Mouse (Mus musculus) Patski (cell line): ENCODE measurements at regions not wholly inside any gene's neighbourhood (a gene's known extent, or its start where the extent isn't known, plus 50 kb on each side); places are given as distances from the start of the nearest gene placed in this dataset.
"Not testable (repeated sequence)": the region's sequence is repeated elsewhere in the genome, so short reads cannot be mapped to it uniquely, and the experiment has no call there.

Source experiments
- ATAC-seq: fragments of 100-300 bp; one replicate; pipeline ENCODE4 v1.8.0; 2021
- CTCF ChIA-PET: fragments of 350-600 bp; sonication (Branson Sonifier 250); formaldehyde crosslinking; loops from one replicate; lab custom pipeline; 2022; ENCODE audit warnings: inconsistent platforms; lab: Charles Lee
- POLR2A ChIA-PET: fragments of 350-600 bp; sonication (Branson Sonifier 250); formaldehyde crosslinking; loops from one replicate; lab custom pipeline; 2022; ENCODE audit warnings: antibody characterized with exemption, inconsistent platforms; lab: Charles Lee
- DNase-seq: peaks from one replicate; pipeline ENCODE4 v3.0.0-alpha.2; 2011; ENCODE audit warnings: low read depth, low spot score
- H3K27me3 ChIP-seq: fragments of 371-371 bp; one replicate; pipeline ENCODE4 v1.5.1; 2021
- CTCF ChIP-seq: fragments of 100-300 bp; IDR thresholded peaks from one replicate; pipeline ENCODE4 v1.5.1; 2021
- in situ Hi-C: fragments of 300-500 bp; cut with MboI; formaldehyde crosslinking; loops from 3 replicates; pipeline ENCODE4 v1.11.1; 2018; ENCODE audit warnings: low pct_unique_long_range_greater_than_20kb, mixed read lengths

- CTCF ChIA-PET = interaction anchor here (1.2 kb wide), 1 partner anchor 13 kb away, joined by 4 read pairs; no protein-coding TSS in a partner anchor
- in situ Hi-C loops = no loop called here
Observed at GRCm38 (mm10) chr11:16638349-16638748, 113.7 kb upstream of the Egfr start.

GRCm38 (mm10) chr11:16649599-16649998 lies 102.4 kb upstream of the Egfr start:
- POLR2A ChIA-PET = no interaction called here
- in situ Hi-C loops = no loop called here
- CTCF ChIA-PET = no interaction called here

More at GRCm38 (mm10) chr11:16638349-16638748, 113.7 kb upstream of the Egfr start:
- no peaks in the 10 kb centered on the region for H3K27me3 ChIP-seq
- ATAC-seq (no peak), DNase-seq (no peak)
- no peak for TF ChIP-seq CTCF
- POLR2A ChIA-PET = no interaction called here

GRCm38 (mm10) chr11:16663806-16664205 lies 88.2 kb upstream of the Egfr start:
- no peak for ATAC-seq
- in situ Hi-C loops = no loop called here
- TF ChIP-seq CTCF = no peak
- no peaks in the 10 kb centered on the region for H3K27me3 ChIP-seq
- ChIA-PET POLR2A (no interaction called here), CTCF (no interaction called here)
- DNase-seq = no peak

More at GRCm38 (mm10) chr11:16649599-16649998, 102.4 kb upstream of the Egfr start:
- ATAC-seq (no peak), DNase-seq (no peak)
- H3K27me3 ChIP-seq = no peaks in the 10 kb centered on the region
- no peak for TF ChIP-seq CTCF

GRCm38 (mm10) chr11:16669453-16670251 lies 82.4 kb upstream of the Egfr start:
- ChIA-PET POLR2A (interaction anchor here (0.6 kb wide), 1 partner anchor 129 kb away, joined by 3 read pairs; no protein-coding TSS in a partner anchor), CTCF (interaction anchor here (1.9 kb wide), 1 partner anchor 15 kb away, joined by 5 read pairs; no protein-coding TSS in a partner anchor)
- no peaks in the 10 kb centered on the region for H3K27me3 ChIP-seq
- ATAC-seq = no peak
- DNase-seq = no peak
- in situ Hi-C loops = loop anchor here (10.0 kb wide), 1 partner anchor 145 kb away; no protein-coding TSS in a partner anchor
- TF ChIP-seq CTCF = no peak

- ChIA-PET POLR2A (no interaction called here), CTCF (no interaction called here)
- DNase-seq (no peak), ATAC-seq (no peak)
- in situ Hi-C loops = loop anchor here (10.0 kb wide), 1 partner anchor 145 kb away; no protein-coding TSS in a partner anchor
- no peak for TF ChIP-seq CTCF
- no peaks in the 10 kb centered on the region for H3K27me3 ChIP-seq
Observed at GRCm38 (mm10) chr11:16670282-16670681, 81.7 kb upstream of the Egfr start.

- not testable (repeated sequence) for ATAC-seq
Observed at GRCm38 (mm10) chr11:16675951-16676350, 76.1 kb upstream of the Egfr start.

GRCm38 (mm10) chr11:16683538-16683937 lies 68.5 kb upstream of the Egfr start:
- in situ Hi-C loops = no loop called here
- DNase-seq (no peak), ATAC-seq (peak; percentile 60)
- no peak for TF ChIP-seq CTCF
- ChIA-PET CTCF (interaction anchor here (0.9 to 2.1 kb wide), 3 partner anchors 13 to 181 kb away, joined by 3 to 8 read pairs (median 3); no protein-coding TSS in a partner anchor), POLR2A (interaction anchor here (1.5 kb wide), 1 partner anchor 13 kb away, joined by 3 read pairs; no protein-coding TSS in a partner anchor)
- no peaks in the 10 kb centered on the region for H3K27me3 ChIP-seq

More at GRCm38 (mm10) chr11:16675951-16676350, 76.1 kb upstream of the Egfr start:
- DNase-seq, POLR2A ChIA-PET, H3K27me3 ChIP-seq, CTCF ChIA-PET: not testable (repeated sequence)
- in situ Hi-C loops = loop anchor here (10.0 kb wide), 1 partner anchor 151 kb away; no protein-coding TSS in a partner anchor

- DNase-seq (no peak), ATAC-seq (no peak)
- CTCF ChIA-PET = interaction anchor here (2.2 to 2.5 kb wide), 2 partner anchors 11 to 13 kb away, joined by 6 to 8 read pairs; no protein-coding TSS in a partner anchor
- in situ Hi-C loops = no loop called here
- no peak for TF ChIP-seq CTCF
- POLR2A ChIA-PET = no interaction called here
- no peaks in the 10 kb centered on the region for H3K27me3 ChIP-seq
Observed at GRCm38 (mm10) chr11:16695596-16695995, 56.4 kb upstream of the Egfr start.

GRCm38 (mm10) chr11:16696787-16697186 lies 55.2 kb upstream of the Egfr start:
- TF ChIP-seq CTCF = no peak
- in situ Hi-C loops = no loop called here
- ATAC-seq (no peak), DNase-seq (no peak)
- no peaks in the 10 kb centered on the region for H3K27me3 ChIP-seq
- CTCF ChIA-PET = interaction anchor here (2.2 to 2.5 kb wide), 2 partner anchors 10 to 14 kb away, joined by 6 to 8 read pairs; no protein-coding TSS in a partner anchor
- POLR2A ChIA-PET = interaction anchor here (1.0 kb wide), 1 partner anchor 13 kb away, joined by 3 read pairs; no protein-coding TSS in a partner anchor

GRCm38 (mm10) chr11:16701826-16702225 lies 50.2 kb upstream of the Egfr start:
- ATAC-seq = no peak
- in situ Hi-C loops = no loop called here

More at GRCm38 (mm10) chr11:16701826-16702225, 50.2 kb upstream of the Egfr start:
- H3K27me3 ChIP-seq = no peaks in the 10 kb centered on the region
- POLR2A ChIA-PET = no interaction called here
- no peak for TF ChIP-seq CTCF
- no peak for DNase-seq
- CTCF ChIA-PET = interaction anchor here (1.5 kb wide), 1 partner anchor 64 kb away, joined by 3 read pairs; no protein-coding TSS in a partner anchor
